Mouse (Mus musculus) small intestine, adult 2 months (tissue): Measurements from ENCODE around the gene Taf12. TPM values are rescaled to one million over a fixed set of nuclear protein-coding genes. Genes with fewer than 3 reads are reported as not detected.

ENCODE experiments used
- H3K27ac ChIP-seq: fragments of 200-500 bp; 2 replicates; pipeline ENCODE4 v1.5.1; 2012; ENCODE audit warnings: low read depth, low read length, control low read depth, inconsistent platforms; ENCODE audit not compliant: insufficient read depth
- H3K27me3 ChIP-seq: fragments of 200-500 bp; 2 replicates; pipeline ENCODE4 v1.6.1; 2012; ENCODE audit warnings: mild to moderate bottlenecking, moderate library complexity, low read length, inconsistent platforms; ENCODE audit not compliant: control insufficient read depth, insufficient read depth
- H3K36me3 ChIP-seq: fragments of 200-500 bp; 2 replicates; pipeline ENCODE4 v1.6.1; 2012; ENCODE audit warnings: mild to moderate bottlenecking, low read length, control low read depth, inconsistent platforms; ENCODE audit not compliant: control insufficient read depth, insufficient read depth
- H3K4me1 ChIP-seq: fragments of 200-500 bp; 2 replicates; pipeline ENCODE4 v1.6.1; 2012; ENCODE audit warnings: low read length, inconsistent platforms, mixed read lengths; ENCODE audit not compliant: control insufficient read depth, insufficient read depth, insufficient read length
- H3K4me3 ChIP-seq: fragments of 200-500 bp; 2 replicates; pipeline ENCODE4 v1.5.1; 2012; ENCODE audit warnings: low read depth, mild to moderate bottlenecking, control low read depth, inconsistent platforms, low read length, moderate library complexity
- CTCF ChIP-seq: fragments of 200-500 bp; IDR thresholded peaks from 2 replicates; pipeline ENCODE4 v1.5.1; 2012; ENCODE audit warnings: low read depth, mild to moderate bottlenecking, control low read depth, inconsistent platforms, low read length, moderate library complexity, mixed read lengths; ENCODE audit not compliant: insufficient replicate concordance, insufficient read length; ENCODE audit errors: extremely low read depth
- POLR2A ChIP-seq: fragments of 200-500 bp; IDR thresholded peaks from 2 replicates; pipeline ENCODE4 v1.6.1; 2012; ENCODE audit warnings: low read depth, mild to moderate bottlenecking, control low read depth, inconsistent platforms, low read length, moderate library complexity
- WGBS: fragments of 180-500 bp; shearing (Covaris S2); methylation state at CpG from one replicate; pipeline ENCODE4 v1.1.7; 2018; 5-methylcytosine and 5-hydroxymethylcytosine counted together
- polyA plus RNA-seq: library from polyadenylated mRNA; depleted of rRNA; stranded (reverse); fragments of >200 nt; gene quantifications from 2 replicates; pipeline ENCODE4 v1.2.3, GENCODE M21; 2012

Taf12 gene
- polyA plus RNA-seq, 1 experiment: 4.5 TPM

- no peaks in the 10 kb centered on the region for H3K27me3 ChIP-seq
- H3K4me3 ChIP-seq: no peak overlapping the region
- WGBS: 74% methylated on average over 5 of the region's 5 CpGs
- no peaks in the 10 kb centered on the region for H3K4me1 ChIP-seq
- H3K36me3 ChIP-seq: peaks cover 30% of the 10 kb centered on the region
- no peak overlapping the region for H3K27ac ChIP-seq
- no peak for TF ChIP-seq POLR2A
- TF ChIP-seq CTCF: no peak
Observed at GRCm38 (mm10) chr4:132247451-132247997, 26.7 kb upstream of the Taf12 start.

GRCm38 (mm10) chr4:132251596-132251995, 22.6 kb upstream of the Taf12 start:
- Histone ChIP-seq H3K27me3 (no peaks in the 10 kb centered on the region), H3K4me3 (no peak overlapping the region), H3K4me1 (no peaks in the 10 kb centered on the region; the same call in 1 of the 2 replicates), H3K36me3 (peaks cover 18% of the 10 kb centered on the region), H3K27ac (no peak overlapping the region)
- 86% methylated on average over 9 of the region's 9 CpGs for WGBS
- TF ChIP-seq POLR2A: no peak
- TF ChIP-seq CTCF: no peak

- no peaks in the 10 kb centered on the region; the same call in 1 of the 2 replicates for H3K4me1 ChIP-seq
- H3K36me3 ChIP-seq: peaks cover 17% of the 10 kb centered on the region
- no peak for TF ChIP-seq CTCF
- no peak for TF ChIP-seq POLR2A
- no peak overlapping the region for H3K4me3 ChIP-seq
- H3K27ac ChIP-seq: no peak overlapping the region
- 76% methylated on average over 8 of the region's 8 CpGs for WGBS
- no peaks in the 10 kb centered on the region for H3K27me3 ChIP-seq
Observed at GRCm38 (mm10) chr4:132253128-132253527, 21.0 kb upstream of the Taf12 start.

- no peak overlapping the region for H3K27ac ChIP-seq
- no peak overlapping the region for H3K4me3 ChIP-seq
- TF ChIP-seq POLR2A: no peak
- TF ChIP-seq CTCF: no peak
- H3K36me3 ChIP-seq: peaks cover 15% of the 10 kb centered on the region
- no peaks in the 10 kb centered on the region; the same call in 1 of the 2 replicates for H3K4me1 ChIP-seq
- H3K27me3 ChIP-seq: no peaks in the 10 kb centered on the region
- WGBS: 41% methylated on average over 2 of the region's 2 CpGs
Observed at GRCm38 (mm10) chr4:132253622-132254021, 20.6 kb upstream of the Taf12 start.

- peak; percentile 11; the same call in 1 of the 2 replicates for TF ChIP-seq CTCF
- no peak for TF ChIP-seq POLR2A
- WGBS: 83% methylated on average over 3 of the region's 3 CpGs
Observed at GRCm38 (mm10) chr4:132254986-132255385, 19.2 kb upstream of the Taf12 start.

GRCm38 (mm10) chr4:132256384-132256783, 17.8 kb upstream of the Taf12 start:
- Histone ChIP-seq H3K27ac (no peak overlapping the region), H3K4me3 (no peak overlapping the region), H3K27me3 (no peaks in the 10 kb centered on the region), H3K36me3 (peaks cover 5% of the 10 kb centered on the region), H3K4me1 (peaks cover 4% of the 10 kb centered on the region)
- 88% methylated on average over 3 of the region's 3 CpGs for WGBS
- no peak for TF ChIP-seq POLR2A
- no peak for TF ChIP-seq CTCF

More at GRCm38 (mm10) chr4:132254986-132255385, 19.2 kb upstream of the Taf12 start:
- Histone ChIP-seq H3K4me1 (peaks cover 4% of the 10 kb centered on the region), H3K4me3 (no peak overlapping the region), H3K36me3 (peaks cover 13% of the 10 kb centered on the region), H3K27ac (no peak overlapping the region), H3K27me3 (no peaks in the 10 kb centered on the region)

GRCm38 (mm10) chr4:132259248-132259647, 14.9 kb upstream of the Taf12 start:
- no peak overlapping the region for H3K4me3 ChIP-seq
- no peaks in the 10 kb centered on the region for H3K27me3 ChIP-seq
- TF ChIP-seq CTCF (no peak), POLR2A (no peak)
- H3K4me1 ChIP-seq: peaks cover 4% of the 10 kb centered on the region
- WGBS: 37% methylated on average over 4 of the region's 4 CpGs
- no peaks in the 10 kb centered on the region for H3K36me3 ChIP-seq
- no peak overlapping the region for H3K27ac ChIP-seq
